Mouse (Mus musculus) R1 (cell line): ENCODE measurements at regions not wholly inside any gene's neighbourhood (a gene's known extent, or its start where the extent isn't known, plus 50 kb on each side); places are given as distances from the start of the nearest gene placed in this dataset.

Source experiments
- DNase-seq: peaks from one replicate; pipeline ENCODE4 v3.0.0-alpha.2; 2018; ENCODE audit warnings: low read depth, low spot score

DNA sequence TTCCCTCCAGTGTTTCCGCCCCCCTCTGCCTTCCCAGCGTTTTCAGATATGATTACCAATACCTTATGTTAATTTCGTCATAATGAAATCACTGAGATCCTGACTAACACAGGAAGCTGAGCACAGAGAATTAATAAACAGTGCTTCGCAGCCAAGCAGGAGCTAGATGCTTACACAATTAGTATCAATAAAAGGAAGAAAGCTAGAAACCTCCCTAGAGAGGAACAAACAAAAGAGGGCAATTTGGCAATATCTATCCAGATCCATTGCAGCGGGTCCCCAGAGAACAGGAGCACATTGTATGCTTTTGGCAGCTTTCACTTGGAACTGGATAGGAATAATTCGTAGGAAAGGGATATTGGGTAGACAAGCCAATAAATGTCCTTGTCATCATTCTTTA, 159.1 kb upstream of the Kbtbd8 start:
- DNase-seq = no peak

DNA sequence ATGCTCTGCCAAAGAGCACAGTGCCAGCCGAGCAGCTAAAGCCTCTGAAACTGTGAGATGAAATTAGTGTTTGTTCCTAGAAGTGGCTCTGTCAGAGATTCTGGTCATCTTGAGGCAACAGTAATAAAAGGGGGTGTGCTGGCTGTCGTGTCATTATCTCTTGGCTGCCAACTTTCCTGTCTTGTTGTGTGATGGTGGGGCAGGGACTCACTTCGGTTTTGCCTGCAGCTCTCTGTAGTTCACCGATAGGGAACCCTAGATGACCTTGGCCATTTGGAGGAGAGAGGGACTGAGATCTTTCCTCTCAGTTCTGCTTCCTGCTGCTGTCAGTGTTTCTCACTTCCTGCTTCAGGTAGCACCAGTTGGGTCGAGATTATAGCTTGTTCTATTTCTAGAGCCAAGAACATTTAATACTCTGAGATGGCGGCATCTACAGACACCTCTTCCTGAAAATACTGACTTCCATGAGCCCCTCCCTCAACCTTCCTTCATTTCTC, 159.8 kb upstream of the Kbtbd8 start:
- no peak for DNase-seq

DNA sequence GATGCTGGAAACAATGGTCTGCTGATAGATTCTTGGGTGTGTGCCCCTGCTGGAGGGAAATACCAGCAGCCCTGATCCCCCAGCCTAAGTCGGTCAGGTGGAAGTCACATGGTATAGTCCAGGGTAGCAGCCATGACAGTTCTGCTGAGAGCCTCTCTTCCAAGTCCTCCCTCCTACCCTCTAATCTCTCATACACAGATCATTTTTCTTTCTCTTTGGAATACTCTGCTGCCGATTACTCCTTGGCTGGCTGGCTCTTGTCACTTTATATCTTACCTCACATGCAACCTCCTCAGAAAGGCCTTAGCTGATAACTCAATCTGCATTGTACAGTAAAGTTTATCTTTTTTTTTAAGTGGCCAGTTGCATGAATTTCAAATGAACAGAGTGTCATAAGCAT, 162.5 kb upstream of the Kbtbd8 start:
- no peak for DNase-seq

DNA sequence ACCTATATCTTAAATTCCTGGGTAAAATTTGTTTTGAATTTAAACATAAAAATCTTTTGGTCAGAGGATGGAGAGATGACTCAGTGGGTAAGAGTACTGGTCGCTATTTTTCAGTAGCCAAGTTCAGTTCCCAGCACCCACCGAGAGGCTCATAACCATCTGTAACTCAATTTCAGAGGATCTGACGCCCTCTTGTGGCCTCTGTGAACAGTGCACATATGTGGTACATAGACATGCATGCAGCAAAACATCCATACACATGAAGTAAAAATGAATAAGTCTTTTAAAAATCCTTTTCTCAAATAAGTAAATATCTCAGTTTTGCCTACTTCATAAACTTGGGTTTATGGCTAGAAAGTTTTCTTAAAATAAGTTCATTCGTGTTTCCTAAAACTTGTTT, 163.4 kb upstream of the Kbtbd8 start:
- DNase-seq = peak; percentile 32

DNA sequence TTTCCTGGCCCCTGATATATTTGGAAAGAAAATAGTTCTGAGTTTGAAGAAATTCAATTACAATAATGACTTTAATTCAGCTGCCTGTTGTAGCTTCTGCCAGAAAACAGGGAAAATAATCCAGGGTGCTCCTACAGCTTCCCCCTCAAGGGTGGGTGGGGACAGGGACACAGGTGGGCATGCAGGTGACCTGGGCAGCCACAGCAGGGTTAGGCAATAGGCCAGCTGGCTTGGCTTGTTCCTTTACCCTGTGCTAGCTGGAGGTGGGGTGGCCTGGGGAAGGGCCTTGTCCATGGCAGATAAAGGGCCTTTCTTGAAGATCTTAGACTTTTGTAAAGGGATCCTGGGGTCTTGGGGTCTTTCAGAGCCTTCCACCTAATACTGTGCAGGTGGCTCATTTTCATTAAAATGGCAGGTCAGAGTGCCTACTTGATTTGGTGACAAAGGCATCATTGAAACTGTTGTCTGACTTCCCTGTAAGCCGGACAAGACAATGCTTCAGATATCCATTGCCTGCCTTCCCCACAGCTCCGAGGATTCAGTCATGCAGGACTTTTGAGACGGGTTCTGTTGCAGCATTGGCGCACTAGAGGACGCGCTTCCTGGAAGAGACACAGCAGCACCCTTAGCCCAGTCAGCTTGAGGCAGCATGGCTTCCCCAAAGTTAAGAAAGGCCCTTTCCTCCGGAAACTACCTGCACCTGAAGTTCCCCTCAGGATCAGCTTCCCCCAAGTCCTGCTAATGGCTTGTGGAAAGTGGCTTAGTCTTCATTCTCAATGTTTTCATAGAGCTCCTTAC, 164.9 kb upstream of the Kbtbd8 start:
- DNase-seq = peak; percentile 43

DNA sequence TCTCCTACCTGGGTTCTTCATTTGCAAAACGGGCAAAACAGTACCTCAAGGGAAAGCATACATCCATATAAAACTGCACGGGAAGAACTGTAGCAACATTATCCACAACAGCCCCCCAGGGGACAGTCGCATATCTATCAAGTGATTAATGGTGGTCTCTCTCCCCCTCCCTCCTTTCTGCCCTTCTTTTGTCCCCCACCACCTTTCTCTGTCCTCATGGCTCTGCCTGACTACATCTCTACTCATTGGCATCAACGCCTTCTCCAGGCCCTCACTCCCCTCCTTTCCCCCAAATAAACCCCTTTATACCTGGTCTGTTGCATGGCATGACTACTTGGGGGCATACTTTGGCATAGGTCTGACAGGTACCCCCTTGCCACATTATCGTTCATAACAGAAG, 166.1 kb upstream of the Kbtbd8 start:
- DNase-seq = no peak

DNA sequence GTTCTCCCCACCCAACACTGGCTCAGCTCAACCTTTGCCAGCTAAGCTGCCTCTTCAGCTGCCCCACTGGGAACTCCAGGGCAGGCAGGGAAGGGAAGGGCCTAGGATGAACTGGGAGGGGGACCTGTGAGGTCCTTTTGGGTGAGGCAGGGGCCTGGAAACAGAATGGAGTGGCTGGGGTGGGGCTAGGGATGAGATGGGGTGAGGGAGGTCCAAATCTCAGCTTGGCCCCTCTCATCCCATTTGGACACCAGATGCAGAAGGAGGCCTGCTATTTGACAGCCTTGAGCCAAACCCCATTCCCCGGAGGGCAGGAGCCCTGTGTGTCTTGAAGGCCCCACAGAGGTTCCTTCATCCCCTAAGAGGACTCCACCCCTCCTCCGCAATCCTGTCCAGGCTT, 166.7 kb upstream of the Kbtbd8 start:
- no peak for DNase-seq

DNA sequence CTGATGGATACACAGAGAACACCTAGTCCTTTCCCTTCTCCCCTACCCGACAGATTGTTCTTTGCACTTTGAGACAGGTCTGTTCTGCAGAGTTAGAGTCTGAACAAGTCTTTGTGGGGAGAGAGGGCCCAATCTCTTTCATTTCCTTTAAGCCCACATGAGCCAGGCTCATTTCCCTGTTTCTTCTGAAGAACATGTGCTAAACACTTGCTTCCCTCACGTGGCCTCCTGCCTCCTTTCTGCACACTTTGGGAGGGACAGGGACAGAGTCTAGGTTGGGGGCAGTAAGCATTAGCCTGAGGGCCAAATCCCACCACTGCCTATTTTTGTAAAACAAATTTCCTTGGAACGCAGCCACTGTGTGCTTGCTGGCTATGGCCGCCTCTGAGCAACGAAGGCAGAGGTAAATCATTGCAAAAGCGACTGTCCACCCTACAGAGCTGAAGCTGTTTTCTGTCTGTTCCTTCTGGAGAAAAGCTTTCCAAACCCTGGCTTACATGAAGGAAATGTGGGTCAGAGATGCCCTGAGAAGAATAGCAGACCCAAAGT, 170.6 kb upstream of the Kbtbd8 start:
- DNase-seq = no peak

DNA sequence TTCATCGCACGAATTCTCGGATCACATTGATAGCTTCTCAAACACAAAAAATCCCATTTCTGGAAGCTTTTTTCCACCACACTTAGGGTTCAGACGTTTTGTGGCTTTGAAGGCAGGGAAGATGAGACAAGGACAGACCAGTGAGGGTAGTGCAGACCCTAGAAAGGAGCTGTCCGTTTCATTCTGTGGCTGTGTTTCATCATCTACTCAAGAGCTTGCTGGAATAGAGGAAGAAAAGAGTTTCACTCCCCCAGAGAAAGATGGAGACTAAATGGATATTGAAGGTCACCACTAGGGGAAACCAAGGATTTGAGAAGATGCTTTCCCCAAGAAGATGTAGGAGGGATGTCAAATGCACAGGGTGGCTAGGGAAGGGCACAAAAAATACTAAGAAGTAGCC, 171.3 kb upstream of the Kbtbd8 start:
- no peak for DNase-seq

DNA sequence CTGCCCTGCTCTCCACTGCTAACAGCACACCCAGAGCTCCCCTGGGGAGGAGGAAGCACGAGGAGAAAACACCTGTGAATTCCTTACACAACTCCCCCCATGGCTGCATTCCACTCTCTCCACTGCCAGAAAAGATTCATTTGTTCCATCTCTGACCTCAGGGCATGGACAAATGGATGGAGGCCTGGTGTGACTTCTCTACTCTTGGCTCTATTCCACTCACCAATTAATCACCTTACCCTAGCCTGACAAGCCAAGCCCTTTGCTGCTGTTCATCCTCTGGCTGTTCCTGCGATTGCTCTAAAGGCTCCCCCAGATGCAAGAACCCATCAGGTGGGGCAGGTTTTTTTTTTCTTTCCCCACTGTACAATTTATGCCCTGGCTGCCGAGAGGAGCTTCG, 172.8 kb upstream of the Kbtbd8 start:
- peak; percentile 17 for DNase-seq

DNA sequence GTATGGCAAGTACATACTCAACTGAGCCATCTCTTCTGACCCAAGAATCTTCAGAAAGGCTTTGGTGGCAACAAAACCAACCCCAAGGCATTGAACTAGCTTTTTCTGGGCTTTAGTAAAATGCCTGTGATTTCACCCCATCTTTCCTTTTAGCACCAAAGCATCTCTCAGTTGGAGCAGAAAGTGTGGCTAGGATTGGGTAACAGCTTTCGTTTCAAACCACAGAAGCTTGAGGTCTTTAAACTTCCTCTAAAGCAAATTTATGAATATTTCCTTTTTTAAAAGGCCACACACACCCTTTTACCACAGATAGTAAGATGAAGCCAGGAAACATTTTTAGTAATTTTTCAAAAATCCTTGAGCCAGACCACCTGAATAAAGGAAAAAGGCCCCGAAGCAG, 178.1 kb upstream of the Kbtbd8 start:
- no peak for DNase-seq

DNA sequence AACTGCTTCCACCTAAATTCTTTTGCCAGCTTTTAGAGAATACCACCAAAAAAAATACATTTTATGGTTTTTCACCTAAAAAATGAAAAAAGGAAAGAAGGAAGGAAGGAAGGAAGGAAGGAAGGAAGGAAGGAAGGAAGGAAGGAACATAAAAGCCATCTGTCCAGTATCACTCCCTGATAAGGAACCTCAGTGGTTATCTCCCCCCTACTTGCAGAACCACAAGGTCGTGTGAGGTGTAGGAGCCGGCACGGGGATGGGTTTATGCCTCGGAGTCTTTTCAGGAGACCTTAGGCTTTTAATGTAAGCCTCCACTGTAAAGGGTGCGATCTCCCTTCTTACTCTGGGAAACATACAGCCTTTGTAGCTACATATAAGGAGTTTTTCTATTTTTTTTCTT, 180.8 kb upstream of the Kbtbd8 start:
- DNase-seq = no peak

DNA sequence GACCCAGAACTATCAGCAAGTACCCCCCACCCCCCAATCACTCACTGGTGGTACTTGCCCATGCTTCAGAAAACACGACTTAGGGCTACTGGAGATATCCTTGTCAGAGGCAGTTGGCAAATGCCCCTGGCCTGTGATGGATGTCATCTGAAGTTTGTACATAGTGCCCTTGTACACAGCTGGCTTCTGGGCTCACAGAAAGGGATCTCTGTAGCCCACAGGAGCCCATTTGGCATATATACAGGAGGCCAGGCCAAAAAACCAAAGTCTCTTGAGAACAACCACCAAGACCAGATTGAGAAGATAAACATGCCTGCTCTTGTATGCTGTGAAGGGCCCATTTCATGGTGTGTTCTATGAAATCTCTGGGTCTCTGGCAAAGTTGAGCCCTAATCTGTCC, 181.3 kb upstream of the Kbtbd8 start:
- DNase-seq = no peak

DNA sequence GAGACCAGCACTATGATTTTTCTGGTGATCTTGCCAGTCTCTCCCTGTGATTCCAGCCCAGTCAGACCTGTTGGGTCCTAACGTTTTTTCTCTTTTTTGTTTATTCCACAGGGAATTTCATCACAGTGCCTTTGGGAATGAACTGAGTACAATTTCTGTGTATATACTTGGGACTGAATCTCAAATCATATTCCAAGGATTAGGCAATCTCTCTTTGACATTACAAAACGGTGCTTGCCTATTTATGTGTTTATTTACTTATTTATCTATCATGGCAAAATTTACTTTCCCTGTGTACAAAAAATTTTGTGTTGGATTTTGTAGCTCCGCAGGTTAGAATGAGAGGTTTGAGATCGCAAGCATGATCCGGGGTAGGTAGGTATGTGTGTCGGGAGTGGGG, 189.2 kb upstream of the Kbtbd8 start:
- no peak for DNase-seq

DNA sequence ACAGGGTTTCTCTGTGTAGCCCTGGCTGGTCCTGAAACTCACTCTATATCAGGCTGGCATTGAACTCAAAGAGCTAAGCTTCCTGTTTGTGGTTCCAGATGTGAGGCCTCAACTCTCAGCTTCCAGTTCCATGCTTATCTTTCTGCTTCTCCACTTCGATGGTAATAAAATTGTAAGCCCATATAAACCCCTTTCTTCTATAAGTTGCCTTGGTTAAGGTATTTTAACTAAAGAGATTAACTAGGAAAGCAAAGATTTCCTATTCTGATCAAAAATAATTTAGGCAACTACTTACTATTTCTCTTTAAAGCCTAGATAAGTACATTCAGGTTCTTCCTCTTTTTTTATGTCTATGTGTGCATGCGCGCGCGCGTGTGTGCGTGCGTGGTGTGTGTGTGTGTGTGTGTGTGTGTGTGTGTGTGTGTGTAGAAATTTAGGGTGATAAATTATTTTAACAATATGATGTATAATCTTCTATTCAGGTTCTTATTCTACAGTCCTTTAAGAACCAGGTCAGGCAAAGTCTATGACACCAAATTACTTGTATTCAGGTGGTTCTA, 190.3 kb upstream of the Kbtbd8 start:
- DNase-seq = no peak

DNA sequence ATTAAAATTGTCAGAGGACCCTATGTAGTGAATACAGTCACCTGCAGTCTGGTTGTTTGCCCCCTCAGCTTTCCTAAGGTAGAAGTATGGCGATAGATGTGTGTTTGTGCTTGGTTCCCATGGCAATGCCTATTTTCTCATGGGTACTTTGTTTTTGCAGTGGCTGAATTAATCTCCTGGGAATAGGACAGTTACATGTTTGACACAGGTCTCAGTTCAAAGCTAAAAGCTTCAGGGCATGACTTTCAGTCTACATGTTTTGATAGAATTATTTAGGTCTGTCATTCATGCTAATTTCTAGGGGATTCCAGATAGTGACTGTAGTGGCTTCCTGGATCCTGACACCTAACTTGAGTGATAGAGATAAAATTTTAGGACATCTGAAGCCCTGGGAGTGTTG, 191.6 kb upstream of the Kbtbd8 start:
- no peak for DNase-seq

DNA sequence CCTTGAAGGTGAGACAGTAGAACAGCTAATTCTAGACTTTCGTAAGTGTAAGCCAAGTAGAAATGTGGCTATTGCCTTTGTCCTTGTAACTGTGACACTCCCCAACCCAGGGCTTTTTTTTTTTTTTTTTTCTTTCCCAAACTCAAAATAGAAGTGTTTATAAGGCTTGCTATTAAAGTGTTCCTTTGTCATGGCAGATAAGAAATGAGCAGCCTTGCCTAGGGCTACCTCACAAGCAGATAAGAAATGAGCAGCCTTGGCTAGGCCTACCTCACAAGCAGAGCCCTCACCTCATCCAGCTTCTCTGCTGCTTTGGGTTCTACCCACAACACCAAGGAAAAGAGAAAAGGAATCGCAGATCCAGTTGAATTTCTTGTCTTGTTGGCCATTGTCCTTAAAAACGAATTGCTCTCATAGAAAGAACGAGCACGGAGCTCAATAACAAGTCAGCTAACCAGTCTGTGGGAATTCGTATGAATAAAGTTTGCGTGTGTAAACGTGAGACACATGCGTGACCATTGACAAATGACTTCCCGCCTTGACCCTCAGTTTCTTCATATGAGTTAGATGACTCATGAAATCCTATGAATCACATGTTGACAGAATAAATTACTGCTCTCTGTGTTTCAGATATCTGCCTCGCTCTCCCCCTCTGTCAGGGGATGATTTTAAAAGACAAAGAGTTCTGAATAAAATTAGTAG, 192.6 kb upstream of the Kbtbd8 start:
- DNase-seq = no peak

DNA sequence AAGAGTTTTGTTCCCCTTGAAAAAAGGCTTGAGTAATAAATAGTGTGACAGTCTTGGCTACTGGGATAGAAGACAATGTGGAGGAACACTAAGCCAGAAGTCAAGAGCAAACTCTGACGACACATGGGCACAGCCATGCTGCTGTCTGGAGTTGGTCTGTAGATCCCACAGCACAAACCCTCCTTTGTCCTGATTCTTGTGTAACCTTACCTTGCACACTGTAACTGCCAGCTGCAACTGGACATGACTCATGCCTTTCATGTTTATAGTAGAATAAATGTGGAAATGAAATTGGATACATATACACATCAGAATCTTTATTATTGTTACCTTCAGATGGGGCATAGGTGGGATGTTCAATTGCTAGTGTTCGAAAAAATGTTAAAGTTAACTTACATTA, 195.3 kb upstream of the Kbtbd8 start:
- DNase-seq = no peak

DNA sequence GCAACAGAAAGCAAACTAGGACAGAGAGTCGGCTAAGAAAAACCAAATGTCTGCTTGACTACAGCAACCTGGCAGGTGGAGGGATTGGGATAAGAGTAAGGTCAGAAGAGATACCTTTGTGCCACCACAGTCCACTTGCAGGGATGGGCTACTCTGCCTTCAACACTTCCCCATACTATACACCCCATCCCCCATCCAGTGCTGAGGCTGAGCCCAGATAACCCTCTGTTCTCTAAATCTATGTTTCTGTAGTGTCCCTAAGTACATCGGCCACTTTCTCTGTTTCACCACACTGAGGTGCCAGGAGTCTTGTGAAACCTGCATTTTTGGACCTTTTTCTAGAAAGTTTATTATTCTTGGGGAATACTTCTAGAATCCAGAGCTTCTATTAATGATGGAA, 196.3 kb upstream of the Kbtbd8 start:
- DNase-seq = no peak

DNA sequence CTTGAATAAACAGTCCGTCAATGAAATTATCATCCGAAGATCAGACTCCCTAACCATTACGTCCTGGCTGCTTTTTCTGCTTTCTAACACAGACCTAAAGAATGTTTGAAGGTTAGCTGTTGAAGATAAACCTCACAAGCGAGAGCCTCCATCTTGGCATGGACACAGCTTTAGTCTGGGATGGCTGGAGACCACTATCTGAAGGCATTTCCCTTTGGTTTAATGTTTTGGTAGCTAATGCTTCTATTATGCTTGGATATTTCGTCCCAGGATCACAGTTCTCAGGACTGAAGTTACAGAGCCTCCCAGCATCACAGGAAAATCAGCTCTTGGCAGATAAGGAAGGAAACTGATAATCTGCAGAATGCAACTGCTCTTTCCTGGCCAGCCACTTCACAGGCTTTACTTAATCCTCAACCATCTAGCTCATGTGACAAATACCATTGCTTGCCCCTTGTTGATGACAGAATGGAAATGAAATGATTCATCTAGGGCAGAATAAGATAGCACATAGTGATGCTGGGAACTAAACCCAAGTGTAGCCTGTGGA, 197.8 kb upstream of the Kbtbd8 start:
- no peak for DNase-seq

DNA sequence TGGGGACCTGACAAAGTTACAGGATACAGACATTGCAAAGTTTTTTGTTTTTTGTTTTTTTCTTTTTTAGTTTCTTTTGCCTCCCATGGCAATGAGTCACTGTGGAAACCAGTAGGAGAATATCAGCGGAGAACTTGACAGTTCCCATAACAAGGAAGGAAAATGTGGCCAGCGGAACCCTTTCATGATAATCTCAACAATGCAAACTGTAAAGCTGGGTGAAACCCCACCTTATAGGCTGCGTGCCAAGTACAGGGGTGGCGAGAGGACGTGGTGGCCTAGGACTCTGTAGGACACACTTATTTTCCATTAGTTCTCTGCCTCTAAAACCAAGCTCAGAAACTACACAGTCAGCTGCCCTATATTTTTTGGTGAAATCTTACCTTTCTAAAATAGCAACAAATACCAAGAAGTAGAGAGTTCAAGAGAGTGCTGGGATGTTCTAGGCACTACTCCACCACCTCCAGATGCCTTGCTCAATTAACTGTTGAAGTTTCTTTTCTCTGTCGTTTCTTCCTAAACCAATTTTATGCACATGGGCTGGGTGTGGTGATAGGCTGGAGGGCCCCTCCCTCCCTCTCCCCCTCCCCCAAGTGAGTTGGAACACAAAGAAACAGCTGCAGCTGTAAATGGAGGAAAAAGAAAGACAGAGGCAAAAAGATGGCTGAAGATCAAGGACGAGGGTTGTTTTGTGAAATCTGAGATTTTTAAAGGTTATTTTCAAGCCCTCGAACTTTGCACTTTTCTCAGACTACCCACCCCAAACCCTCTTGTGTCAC, 201.0 kb upstream of the Kbtbd8 start:
- DNase-seq = peak; percentile 64

DNA sequence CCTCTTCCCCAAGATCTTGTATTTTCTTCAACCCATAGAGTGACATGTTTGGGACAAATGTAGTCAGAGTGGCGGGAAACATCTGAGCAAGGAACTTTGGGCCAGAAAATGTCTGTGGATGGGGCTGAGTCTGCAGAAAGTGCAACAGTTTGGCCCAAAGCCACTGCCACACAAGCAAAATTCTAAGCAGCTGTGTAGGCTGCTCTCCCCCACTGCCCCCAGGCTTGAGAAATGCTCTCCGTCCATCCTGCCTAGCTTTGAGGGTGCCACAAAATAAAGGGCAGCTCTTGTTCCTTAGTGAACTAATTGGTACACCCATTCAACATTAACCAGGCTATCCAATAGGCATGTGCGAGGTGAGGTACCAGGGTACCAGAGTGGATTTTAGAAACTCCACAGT, 205.2 kb upstream of the Kbtbd8 start:
- no peak for DNase-seq
